Mouse (Mus musculus) gastrocnemius, postnatal 14 days (tissue): Measurements from ENCODE around the gene Ranbp6. TPM values are rescaled to one million over a fixed set of nuclear protein-coding genes. Genes with fewer than 3 reads are reported as not detected.
A peak's percentile ranks its signal among the peaks of the same experiment; 100 is the strongest.

Source experiments
- DNase-seq: peaks from one replicate; pipeline ENCODE4 v3.0.0; 2021; ENCODE audit warnings: mixed read lengths
- intact Hi-C: fragments of 180-260 bp; cut with DNase I; formaldehyde crosslinking; loops from one replicate; pipeline ENCODE4 v1.15.1; 2025; ENCODE audit warnings: low total_unique reads
- total RNA-seq, 2 experiments: library from RNA; stranded (reverse); gene quantifications; 2 replicates each; pipeline ENCODE4 v1.2.3; 2021

Ranbp6 gene
- total RNA-seq, 2 experiments from 2014 or later, result 8.0 to 8.1 TPM

DNA sequence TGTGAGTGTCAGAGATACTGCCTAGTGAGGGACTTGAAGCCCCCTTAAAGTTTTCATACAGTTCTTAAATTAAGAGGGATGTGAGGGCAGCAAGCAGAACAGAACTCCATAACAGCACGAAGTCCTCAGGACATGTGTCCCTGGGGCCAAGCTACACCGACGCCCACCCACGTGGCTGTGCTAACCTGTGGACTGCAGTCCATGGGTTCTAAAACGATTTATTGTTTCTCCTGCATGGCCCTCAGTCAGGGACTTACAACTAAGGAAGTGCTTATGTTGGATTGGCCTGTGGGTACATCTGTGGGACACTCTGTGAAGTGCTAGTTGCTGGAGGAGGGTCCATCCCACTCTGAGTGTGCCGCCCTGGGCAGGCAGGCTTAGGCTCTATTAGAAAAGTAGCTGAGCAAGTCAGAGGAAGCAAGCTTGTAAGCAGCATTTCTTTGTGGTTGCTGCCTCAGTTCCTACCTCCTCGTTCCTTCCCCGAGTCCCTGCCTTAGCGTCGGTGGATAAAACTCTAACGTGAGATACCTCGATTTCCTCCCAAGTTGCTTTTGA, 10.8 kb upstream of the Ranbp6 start:
- intact Hi-C loops, result loop anchor here (10.0 kb wide), 2 partner anchors 301 to 381 kb away; no protein-coding TSS in a partner anchor
- no peak for DNase-seq

DNA sequence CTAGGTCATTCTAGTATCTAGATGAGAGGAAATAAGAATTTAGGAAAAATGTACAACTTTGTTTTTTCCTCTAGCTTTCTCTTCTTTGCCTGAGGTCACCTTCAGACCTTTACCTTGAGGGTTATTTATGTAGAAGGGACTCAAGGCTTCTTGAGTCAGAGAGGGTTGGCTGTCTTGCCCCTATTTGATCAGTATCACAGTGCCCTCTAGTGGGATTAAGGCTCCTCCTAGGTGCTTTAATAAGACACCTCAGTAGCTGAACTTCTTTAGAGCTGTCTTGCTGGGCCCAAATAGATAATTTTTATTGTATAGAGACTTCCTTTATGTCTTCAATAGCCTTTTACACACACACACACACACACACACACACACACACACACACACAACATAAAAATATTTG, 8.2 kb upstream of the Ranbp6 start:
- DNase-seq, result no peak
- intact Hi-C loops, result loop anchor here (2.0 to 10.0 kb wide), 3 partner anchors 136 to 384 kb away; no protein-coding TSS in a partner anchor

DNA sequence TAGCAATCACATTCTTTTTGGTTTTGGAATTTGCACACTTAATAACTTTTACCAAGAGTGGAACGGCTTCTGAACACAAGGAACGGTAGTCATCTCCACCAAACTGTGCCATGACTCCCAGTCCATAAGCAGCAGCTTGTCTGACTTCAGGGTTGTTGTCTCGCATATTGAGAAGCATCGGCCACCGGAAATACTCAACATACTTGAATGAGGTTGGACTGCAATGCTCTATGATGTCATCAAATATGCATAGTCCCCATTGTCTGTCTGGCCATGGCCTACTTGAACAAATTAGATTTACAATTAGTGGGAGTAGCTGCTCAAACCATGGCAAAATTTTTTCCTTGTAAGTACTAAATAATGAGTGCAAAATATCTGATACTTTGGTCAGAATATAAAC, 2.8 kb downstream of the Ranbp6 start:
- intact Hi-C loops, result no loop called here
- DNase-seq, result no peak

DNA sequence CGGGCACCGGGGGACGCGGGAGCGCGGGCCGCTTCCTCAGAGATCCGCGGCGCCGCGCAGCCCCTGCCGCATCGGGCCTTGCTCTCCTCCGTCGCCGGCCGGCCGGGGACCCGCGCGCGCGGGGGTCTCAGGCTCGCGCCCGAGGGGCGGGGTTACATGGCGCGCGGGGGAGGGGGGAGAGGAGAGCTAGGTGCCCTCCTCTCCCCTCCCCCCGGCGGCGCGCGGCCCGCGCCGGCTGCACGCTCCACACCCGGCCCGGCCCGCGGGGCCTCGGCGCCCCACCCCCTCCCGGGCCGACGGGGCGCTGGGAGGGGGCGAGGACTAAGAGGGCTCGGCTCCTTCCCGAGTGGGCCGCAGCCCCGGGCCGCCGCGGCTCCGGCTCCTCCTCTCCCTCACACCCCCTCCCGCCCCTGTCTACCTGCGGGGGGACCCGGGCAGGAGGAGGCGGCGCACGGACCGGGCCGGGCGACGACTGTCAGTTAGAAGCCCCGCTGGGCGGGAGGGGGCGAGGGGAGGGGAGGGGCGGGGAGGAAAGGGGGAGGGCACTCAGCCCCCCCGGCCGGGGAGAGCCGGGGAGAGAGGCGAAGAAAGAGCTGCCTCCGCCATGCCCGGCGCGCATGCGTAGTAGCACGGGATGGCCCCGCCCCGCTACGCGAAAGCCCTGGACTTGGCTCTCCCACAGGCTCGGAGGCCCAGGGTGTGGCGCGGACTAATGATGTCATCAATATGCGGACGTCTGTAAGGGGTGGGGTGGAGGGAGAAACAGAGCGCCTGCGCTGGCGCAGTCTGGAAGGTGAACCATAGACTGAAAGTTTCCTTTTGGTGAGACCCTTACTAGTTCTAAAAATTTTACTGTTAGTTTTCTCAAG, 6.6 kb downstream of the Ranbp6 start, which contains the start of gene 9930021J03Rik:
9930021J03Rik (minus strand) TSS at position 73 of the 869 bp plus-strand sequence.
- intact Hi-C loops, result no loop called here
- DNase-seq, result peak; percentile 99

DNA sequence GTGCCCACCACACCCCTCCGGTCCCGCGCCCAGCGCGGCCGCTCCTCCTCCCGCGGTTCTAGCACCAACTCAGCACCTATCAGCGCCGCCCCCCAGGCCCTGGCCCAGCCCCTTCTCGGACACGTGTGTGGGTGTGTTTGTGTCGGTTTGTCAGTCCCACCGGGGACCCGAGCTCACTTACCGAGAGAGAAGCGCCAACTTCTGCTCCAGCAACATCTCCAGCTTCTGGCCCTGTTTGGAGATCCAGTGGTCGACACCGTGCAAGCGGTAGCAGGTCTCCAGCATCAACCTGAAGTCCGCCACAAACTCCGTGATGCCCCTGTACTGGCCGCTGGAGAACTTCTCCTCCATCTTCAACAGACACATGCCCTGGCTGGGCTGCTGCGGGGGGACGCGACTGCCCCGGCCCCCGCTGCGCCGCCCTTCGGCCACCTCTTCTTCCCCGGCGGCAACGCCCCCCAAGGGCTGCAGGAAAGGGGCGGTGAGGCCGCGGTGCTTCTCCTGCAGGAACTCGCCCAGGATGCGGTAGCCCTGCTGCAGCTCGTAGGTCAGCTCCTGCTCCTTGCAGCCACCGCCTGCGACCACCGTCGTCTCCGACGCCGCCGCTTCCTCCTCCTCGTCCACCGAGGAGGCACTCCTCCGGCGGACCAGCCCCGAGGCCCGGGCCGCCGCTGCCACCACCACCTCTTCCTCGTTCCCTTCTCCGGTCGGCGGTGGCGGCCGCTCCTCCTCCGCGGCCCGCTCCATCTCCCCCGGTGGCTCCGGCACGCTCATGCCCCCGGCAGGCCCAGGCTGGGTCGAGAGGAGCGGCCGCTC, 7.5 kb downstream of the Ranbp6 start:
- intact Hi-C loops, result no loop called here
- DNase-seq, result peak; percentile 70

DNA sequence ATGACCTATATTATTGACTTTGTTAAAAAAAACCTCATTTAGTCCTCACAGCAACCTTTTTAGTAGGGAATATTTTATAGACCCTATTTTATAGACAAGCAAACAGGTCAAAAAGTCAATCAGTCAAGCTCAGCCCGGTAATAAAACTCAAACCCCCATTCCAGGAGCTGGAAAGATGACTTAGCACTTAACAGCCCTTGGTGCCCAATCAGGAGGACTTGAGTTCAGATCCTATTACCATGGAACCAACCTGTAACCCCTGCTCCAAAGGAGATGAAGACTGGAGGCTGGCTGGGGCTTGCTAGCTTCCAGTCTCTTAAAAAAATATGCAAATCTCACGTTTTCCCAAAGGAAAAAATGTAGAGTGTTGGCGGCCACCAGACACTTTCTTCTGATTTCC, 8.8 kb downstream of the Ranbp6 start:
- intact Hi-C loops, result no loop called here
- DNase-seq, result no peak

DNA sequence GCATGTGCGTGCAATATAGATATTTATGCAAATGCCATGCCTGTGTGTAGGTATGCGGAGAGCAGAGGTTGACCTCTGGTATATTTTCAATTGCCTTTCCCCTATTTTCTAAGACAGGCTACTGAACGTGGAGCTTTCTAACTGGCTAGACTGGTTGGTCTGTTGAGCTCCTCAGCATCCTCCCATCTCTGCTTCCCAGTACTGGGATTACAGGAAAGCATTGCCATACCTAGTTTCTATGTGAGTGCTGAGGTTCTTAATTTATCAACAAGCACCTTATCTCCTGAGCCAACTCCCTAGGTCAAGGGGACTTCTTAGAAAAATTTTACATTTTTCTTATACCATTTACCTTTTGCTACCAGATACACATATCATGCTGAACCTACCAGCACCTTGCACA, 15.4 kb downstream of the Ranbp6 start:
- intact Hi-C loops, result no loop called here
- no peak for DNase-seq

DNA sequence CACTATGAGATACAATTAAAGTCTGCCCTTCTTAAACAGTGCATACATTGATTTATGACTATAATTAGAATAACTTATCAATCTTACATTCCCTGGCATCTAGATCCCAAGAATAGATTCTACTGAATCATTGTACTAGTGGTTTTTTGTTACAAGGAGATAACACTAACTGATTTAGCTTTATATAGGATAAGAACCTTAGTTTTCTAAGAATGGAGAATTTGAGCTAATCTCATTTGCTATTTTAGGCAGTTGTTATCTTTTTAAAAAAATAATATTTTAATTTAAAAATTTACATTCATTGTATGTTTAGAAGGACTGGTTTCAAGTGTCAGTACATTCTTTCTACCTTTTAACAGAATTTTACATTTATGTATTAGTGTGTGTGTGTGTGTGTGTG, 24.8 kb downstream of the Ranbp6 start:
- no peak for DNase-seq
- intact Hi-C loops, result no loop called here

DNA sequence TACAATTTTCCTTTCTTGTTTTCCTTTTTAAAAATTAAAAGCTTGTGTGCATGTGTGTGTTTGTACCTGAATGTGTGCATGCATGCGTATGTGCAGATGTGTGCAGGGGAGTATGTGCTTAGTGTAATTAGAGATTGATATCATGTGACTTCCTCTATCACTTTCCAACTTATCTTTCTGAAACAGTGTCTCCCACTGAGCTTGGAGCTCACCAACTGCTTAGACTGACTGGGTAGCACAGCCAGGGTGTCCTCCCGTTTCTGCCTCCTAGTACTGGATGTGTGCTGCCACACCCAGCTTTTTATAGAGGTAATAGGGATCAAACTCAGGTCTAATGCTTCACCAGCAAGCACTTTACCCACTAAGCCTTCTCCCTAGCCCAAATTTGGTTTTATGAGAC, 29.9 kb downstream of the Ranbp6 start:
- intact Hi-C loops, result no loop called here
- DNase-seq, result no peak

Other genes starting within 250 kb of the Ranbp6 start
- 1 to 10 TPM; 6.8 to 8.8 TPM for gene Ermp1, start 164.6 kb downstream of the Ranbp6 start, total RNA-seq
- not detected for gene Mlana, start 115.2 kb downstream of the Ranbp6 start, total RNA-seq
- 10 to 100 TPM in 1 of 2 experiments, 1 to 10 TPM in 1; 8.8 to 11.0 TPM for gene 9930021J03Rik, start 7.0 kb downstream of the Ranbp6 start, total RNA-seq
- gene Il33, start 112.1 kb upstream of the Ranbp6 start, total RNA-seq, result 1 to 10 TPM; 5.1 to 6.9 TPM
- not detected for gene Trpd52l3, start 190.8 kb upstream of the Ranbp6 start, total RNA-seq
- 10 to 100 TPM; 14.1 to 15.1 TPM for gene Uhrf2, start 217.5 kb upstream of the Ranbp6 start, total RNA-seq